Mouse (Mus musculus): ENCODE measurements around the gene Mov10.

DNA sequence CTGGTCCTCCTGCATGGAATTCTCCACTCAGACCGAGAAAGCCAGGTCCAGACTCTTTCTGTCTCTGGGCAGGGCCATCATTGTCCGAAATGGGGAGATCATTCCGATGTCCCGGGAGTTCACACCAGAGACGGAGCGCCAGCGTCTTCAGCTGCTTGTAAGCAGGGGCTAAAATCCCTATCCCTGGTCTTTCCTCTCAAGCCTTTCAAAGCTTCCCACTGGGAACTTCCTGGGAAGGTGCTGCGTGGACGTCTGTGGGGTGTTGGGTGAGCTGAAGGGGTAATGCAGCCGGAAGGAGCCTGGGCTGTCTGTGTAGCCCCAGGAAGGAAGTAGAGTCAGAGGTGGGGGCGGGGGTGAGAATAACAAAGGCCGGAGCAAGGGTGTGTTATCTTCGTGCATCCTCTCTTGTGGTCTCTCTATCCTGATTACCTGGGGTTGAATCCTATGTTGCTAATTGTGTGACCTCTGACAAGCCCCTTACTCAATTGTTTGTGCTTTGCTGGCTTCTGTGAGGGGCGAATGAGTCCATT is 34.3 kb downstream of the Mov10 start:
- TF ChIP-seq CTCF (IDR thresholded peaks at IDR 0.05; ENCODE audit: low read depth, low read length): no peak
- TF ChIP-seq POLR2A (IDR thresholded peaks at IDR 0.05; ENCODE audit: borderline replicate concordance, low read depth, low read length): no peak
